Mouse (Mus musculus): Measurements from ENCODE around the gene Paics. TPM values are rescaled to one million over a fixed set of nuclear protein-coding genes. Genes with fewer than 3 reads are reported as not detected.

The Paics gene
- polyA plus RNA-seq, 1 experiment from 2014 or later: 223 TPM

DNA sequence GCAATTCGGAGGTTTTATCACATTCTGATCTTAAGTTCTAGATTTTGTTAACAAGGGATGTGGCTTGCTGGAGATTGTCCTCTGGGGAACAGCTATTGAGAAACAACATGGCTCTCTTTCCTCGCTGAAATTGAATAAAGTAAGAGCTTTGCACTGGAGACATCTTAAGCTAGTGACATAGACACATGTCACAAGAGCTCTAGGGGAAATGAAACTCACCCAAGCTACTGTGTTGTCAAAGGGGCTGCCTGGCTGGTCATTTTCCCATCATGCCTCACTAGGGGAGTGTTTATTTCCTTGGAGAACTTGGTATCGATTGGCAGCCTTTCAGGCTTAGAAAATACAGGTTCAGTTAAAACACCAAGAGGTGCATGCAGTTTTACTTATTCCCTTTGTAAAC is 62.1 kb downstream of the Paics start:
- no peak overlapping the region for H3K9ac ChIP-seq
- no peak overlapping the region for H3K27ac ChIP-seq (replicated peaks)
- no peak overlapping the region for H3K4me2 ChIP-seq (replicated peaks)
- peaks cover 4% of the 10 kb centered on the region; the same call in 1 of the 2 replicates for H3K4me1 ChIP-seq
- 67% methylated on average over 3 of the region's 3 CpGs for WGBS
- no peak overlapping the region for H3K4me3 ChIP-seq (replicated peaks)
- no peaks in the 10 kb centered on the region for H3K9me3 ChIP-seq (replicated peaks)
- H3K27me3 ChIP-seq: no peaks in the 10 kb centered on the region
- H3K36me3 ChIP-seq: no peaks in the 10 kb centered on the region
- ATAC-seq (ENCODE audit: insufficient number of reproducible peaks, low FRiP score, low TSS enrichment, low read depth): no peak

DNA sequence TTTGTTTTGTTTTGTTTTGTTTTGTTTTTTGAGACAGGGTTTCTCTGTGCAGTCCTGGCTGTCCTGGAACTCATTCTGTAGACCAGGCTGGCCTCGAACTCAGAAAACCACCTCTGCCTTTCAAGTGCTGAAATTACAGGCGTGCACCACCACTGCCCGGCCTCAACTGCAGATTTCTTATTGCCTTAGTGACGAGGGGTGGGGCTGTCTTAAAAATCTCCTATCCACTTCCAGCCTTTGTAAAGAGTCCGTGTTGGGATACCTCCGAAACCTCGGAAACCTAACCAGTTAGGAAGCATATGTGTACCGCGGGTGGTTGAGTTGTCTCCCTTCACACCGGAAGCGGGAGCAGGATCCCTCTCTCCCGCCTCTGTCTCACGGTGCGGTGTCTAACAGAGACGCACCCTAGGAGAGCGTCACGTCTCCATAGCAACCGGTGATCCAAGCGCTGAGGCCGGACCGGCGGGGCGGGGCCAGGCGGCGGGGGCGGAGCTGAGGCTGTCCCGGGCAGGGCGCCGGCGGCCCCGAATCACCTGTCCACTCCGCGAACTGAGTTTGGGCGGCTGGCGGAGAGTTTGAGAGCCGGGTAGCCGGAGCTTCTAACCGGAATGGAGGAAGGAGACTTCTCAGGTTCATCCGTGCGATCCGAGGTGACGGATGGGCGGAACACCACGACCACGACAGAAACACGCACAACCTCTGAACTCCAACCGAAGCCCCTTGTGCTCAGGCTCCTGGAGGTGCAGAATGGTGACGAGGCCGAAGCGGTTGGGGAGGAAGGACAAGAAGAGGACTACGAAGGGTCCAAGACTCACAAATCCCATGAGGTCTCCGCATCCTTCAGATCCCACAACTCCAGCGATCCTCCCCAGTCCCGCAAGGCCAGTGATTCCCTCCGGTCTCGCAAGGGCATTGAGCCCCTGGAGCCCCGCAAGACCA is 64.7 kb downstream of the Paics start, which contains the start of gene Thegl:
Gene Thegl, plus strand, starts transcription at position 480 of the 939 bp plus-strand sequence.
- WGBS: 11% methylated on average over 57 of the region's 57 CpGs
- Histone ChIP-seq H3K27me3 (no peaks in the 10 kb centered on the region), H3K36me3 (no peaks in the 10 kb centered on the region), H3K4me2 (replicated peaks) (peak within 1 kb of the TSS; percentile 89), H3K27ac (replicated peaks) (no peak within 1 kb of the TSS), H3K4me3 (replicated peaks) (peak within 1 kb of the TSS; percentile 53), H3K9ac (0 out of 2 replicates have a peak within 1 kb of the TSS, but pooled peaks have one; percentile 9), H3K4me1 (peaks cover 4% of the 10 kb centered on the region; the same call in 1 of the 2 replicates), H3K9me3 (replicated peaks) (no peaks in the 10 kb centered on the region)
- peak; percentile 91 for ATAC-seq (ENCODE audit: insufficient number of reproducible peaks, low FRiP score, low TSS enrichment, low read depth)

Other genes with a start within 250 kb of the Paics start
- gene Aasdh, start 45.8 kb upstream of the Paics start, polyA plus RNA-seq (2015; fragmentation: Nextera tagmentation; extraction: Ambion mirVana): 17.8 and 18.8 TPM in 2 replicates
- gene Ppat, start 271 bp downstream of the Paics start, polyA plus RNA-seq (2015; fragmentation: Nextera tagmentation; extraction: Ambion mirVana): 17.1 and 17.9 TPM in 2 replicates
- 97.3 and 106 TPM in 2 replicates for gene Srp72, start 23.4 kb downstream of the Paics start, polyA plus RNA-seq (2015; fragmentation: Nextera tagmentation; extraction: Ambion mirVana)
- not detected in 2 replicates for gene Arl9, start 52.7 kb downstream of the Paics start, polyA plus RNA-seq (2015; fragmentation: Nextera tagmentation; extraction: Ambion mirVana)
- gene Thegl, start 64.7 kb downstream of the Paics start, polyA plus RNA-seq (2015; fragmentation: Nextera tagmentation; extraction: Ambion mirVana): 0.59 and 1.2 TPM in 2 replicates
- gene Hopx, start 163.8 kb downstream of the Paics start, polyA plus RNA-seq (2015; fragmentation: Nextera tagmentation; extraction: Ambion mirVana): 3.5 and 4.7 TPM in 2 replicates